Mouse (Mus musculus) hindbrain, postnatal 0 days (tissue): ENCODE results near the gene Gm42791. TPM values are rescaled to one million over a fixed set of nuclear protein-coding genes. Genes with fewer than 3 reads are reported as not detected.
A peak's percentile ranks its signal among the peaks of the same experiment; 100 is the strongest.

Experiments used
- ATAC-seq: fragments of 200-750 bp; cut with Nextera tagmentation; 2 replicates; pipeline ENCODE4 v1.8.0; 2017; ENCODE audit warnings: mild to moderate bottlenecking, moderate TSS enrichment, moderate library complexity
- DNase-seq: peaks from one replicate; pipeline ENCODE4 v3.0.0-alpha.2; 2015; ENCODE audit warnings: low spot score
- H3K27ac ChIP-seq: fragments of 300-500 bp; sonication (generic); 2 replicates; pipeline ENCODE4 v1.5.1; 2014; ENCODE audit warnings: mild to moderate bottlenecking
- H3K27me3 ChIP-seq: fragments of 300-500 bp; sonication (generic); 2 replicates; pipeline ENCODE4 v1.6.1; 2014; ENCODE audit warnings: low read length, mixed read lengths; ENCODE audit not compliant: insufficient read depth
- H3K36me3 ChIP-seq: fragments of 300-500 bp; sonication (generic); 2 replicates; pipeline ENCODE4 v1.6.1; 2014; ENCODE audit warnings: low read length, mixed read lengths; ENCODE audit not compliant: insufficient read depth
- H3K4me1 ChIP-seq: fragments of 300-500 bp; sonication (generic); 2 replicates; pipeline ENCODE4 v1.6.1; 2014; ENCODE audit warnings: antibody characterized with exemption, low read length, mixed read lengths; ENCODE audit not compliant: insufficient read depth
- H3K4me2 ChIP-seq: fragments of 300-500 bp; sonication (generic); 2 replicates; pipeline ENCODE4 v1.6.1; 2014; ENCODE audit warnings: low read depth, mild to moderate bottlenecking, low read length, moderate library complexity, mixed read lengths
- H3K4me3 ChIP-seq: fragments of 300-500 bp; sonication (generic); 2 replicates; pipeline ENCODE4 v1.5.1; 2014; ENCODE audit warnings: low read length
- H3K9ac ChIP-seq: fragments of 300-500 bp; sonication (generic); replicated peaks from 2 replicates; pipeline ENCODE4 v1.6.1; 2014; ENCODE audit warnings: mild to moderate bottlenecking, low read length, moderate library complexity, mixed read lengths
- H3K9me3 ChIP-seq: fragments of 300-500 bp; sonication (generic); 2 replicates; pipeline ENCODE4 v1.6.1; 2016; ENCODE audit warnings: low read length, mixed read lengths
- CTCF ChIP-seq: IDR thresholded peaks from 2 replicates; pipeline ENCODE4 v1.5.1; 2016; ENCODE audit warnings: antibody characterized with exemption, control low read depth, low read depth
- WGBS: fragments of 180-500 bp; shearing (Covaris S2); extraction: QIAGEN DNeasy Blood & Tissue Kit; methylation state at CpG from one replicate; pipeline ENCODE4 v1.1.7; 2014; 5-methylcytosine and 5-hydroxymethylcytosine counted together
- polyA plus RNA-seq: library from polyadenylated mRNA; unstranded; fragments of >200 nt; fragmentation: Nextera tagmentation; extraction: Ambion mirVana; gene quantifications from 2 replicates; pipeline ENCODE4 v1.2.1, GENCODE M21; 2015
- total RNA-seq: library from RNA; depleted of rRNA; stranded (reverse); fragments of >200 nt; gene quantifications from 2 replicates; pipeline ENCODE4 v1.2.3, GENCODE M21; 2014

Gm42791 gene
- total and polyA plus RNA-seq, 2 experiments from 2014 or later = 1.6 TPM; not detected in 1

- TF ChIP-seq CTCF = no peak
- Histone ChIP-seq H3K4me2 (no peak overlapping the region), H3K9me3 (no peaks in the 10 kb centered on the region), H3K4me1 (peaks cover 7% of the 10 kb centered on the region; the same call in 1 of the 2 replicates), H3K27me3 (no peaks in the 10 kb centered on the region), H3K4me3 (no peak overlapping the region), H3K36me3 (no peaks in the 10 kb centered on the region), H3K27ac (no peak overlapping the region), H3K9ac (no peak overlapping the region)
- ATAC-seq (no peak), DNase-seq (no peak)
- WGBS = 96% methylated on average over 11 of the region's 11 CpGs
Observed at GRCm38 (mm10) chr5:148992598-148992997, 2.3 kb downstream of the Gm42791 start.

- Histone ChIP-seq H3K9ac (no peak overlapping the region), H3K4me3 (no peak overlapping the region), H3K4me1 (peaks cover 7% of the 10 kb centered on the region; the same call in 1 of the 2 replicates), H3K4me2 (no peak overlapping the region), H3K27ac (no peak overlapping the region), H3K9me3 (no peaks in the 10 kb centered on the region), H3K27me3 (no peaks in the 10 kb centered on the region), H3K36me3 (no peaks in the 10 kb centered on the region)
- DNase-seq (no peak), ATAC-seq (no peak)
- TF ChIP-seq CTCF = no peak
- 82% methylated on average over 12 of the region's 12 CpGs for WGBS
Observed at GRCm38 (mm10) chr5:148990891-148991311, 4.0 kb downstream of the Gm42791 start.

- H3K36me3 ChIP-seq = no peaks in the 10 kb centered on the region
- H3K4me1 ChIP-seq = peaks cover 3% of the 10 kb centered on the region; the same call in 1 of the 2 replicates
- DNase-seq = no peak
- no peaks in the 10 kb centered on the region for H3K9me3 ChIP-seq
- ATAC-seq = no peak
- peak; percentile 58 for TF ChIP-seq CTCF
- H3K9ac ChIP-seq = no peak overlapping the region
- no peak overlapping the region for H3K27ac ChIP-seq
- no peak overlapping the region for H3K4me3 ChIP-seq
- H3K4me2 ChIP-seq = no peak overlapping the region
- 87% methylated on average over 7 of the region's 7 CpGs for WGBS
- no peaks in the 10 kb centered on the region for H3K27me3 ChIP-seq
Observed at GRCm38 (mm10) chr5:148989480-148989879, 5.5 kb downstream of the Gm42791 start.

- H3K9me3 ChIP-seq = 0 out of 2 replicates have a peak, but pooled peaks cover 2% of the 10 kb centered on the region
- no peaks in the 10 kb centered on the region for H3K4me1 ChIP-seq
- H3K27ac ChIP-seq = no peak overlapping the region
- no peak for ATAC-seq
- TF ChIP-seq CTCF = no peak
- H3K9ac ChIP-seq = no peak overlapping the region
- H3K4me3 ChIP-seq = no peak overlapping the region
- 51% methylated on average over 13 of the region's 13 CpGs for WGBS
- H3K4me2 ChIP-seq = no peak overlapping the region
- no peaks in the 10 kb centered on the region for H3K36me3 ChIP-seq
- H3K27me3 ChIP-seq = no peaks in the 10 kb centered on the region
- DNase-seq = no peak
Observed at GRCm38 (mm10) chr5:148984961-148985360, 10.0 kb downstream of the Gm42791 start.

- 0 out of 2 replicates have a peak, but pooled peaks cover 2% of the 10 kb centered on the region for H3K9me3 ChIP-seq
- no peak for DNase-seq
- no peak; the same call in 1 of the 2 replicates for TF ChIP-seq CTCF
- H3K4me1 ChIP-seq = no peaks in the 10 kb centered on the region
- no peak overlapping the region for H3K4me2 ChIP-seq
- H3K9ac ChIP-seq = no peak overlapping the region
- H3K27ac ChIP-seq = no peak overlapping the region
- no peaks in the 10 kb centered on the region for H3K36me3 ChIP-seq
- H3K27me3 ChIP-seq = no peaks in the 10 kb centered on the region
- ATAC-seq = no peak
- 100% methylated on average over 1 of the region's 1 CpGs for WGBS
- H3K4me3 ChIP-seq = no peak overlapping the region
Observed at GRCm38 (mm10) chr5:148983696-148984095, 11.3 kb downstream of the Gm42791 start.

- WGBS = 75% methylated on average over 12 of the region's 12 CpGs
- no peaks in the 10 kb centered on the region for H3K27me3 ChIP-seq
- TF ChIP-seq CTCF = no peak
- H3K4me2 ChIP-seq = no peak overlapping the region
- no peak for DNase-seq
- no peaks in the 10 kb centered on the region for H3K4me1 ChIP-seq
- H3K4me3 ChIP-seq = no peak overlapping the region
- no peak for ATAC-seq
- H3K36me3 ChIP-seq = no peaks in the 10 kb centered on the region
- no peak overlapping the region for H3K9ac ChIP-seq
- no peak overlapping the region for H3K27ac ChIP-seq
- 0 out of 2 replicates have a peak, but pooled peaks cover 2% of the 10 kb centered on the region for H3K9me3 ChIP-seq
Observed at GRCm38 (mm10) chr5:148983108-148983664, 11.8 kb downstream of the Gm42791 start.

- no peak for TF ChIP-seq CTCF
- WGBS = 77% methylated on average over 7 of the region's 7 CpGs
Observed at GRCm38 (mm10) chr5:148982396-148982795, 12.6 kb downstream of the Gm42791 start.

More at GRCm38 (mm10) chr5:148982396-148982795, 12.6 kb downstream of the Gm42791 start:
- Histone ChIP-seq H3K9ac (no peak overlapping the region), H3K9me3 (0 out of 2 replicates have a peak, but pooled peaks cover 2% of the 10 kb centered on the region), H3K36me3 (no peaks in the 10 kb centered on the region), H3K4me1 (no peaks in the 10 kb centered on the region), H3K27me3 (no peaks in the 10 kb centered on the region), H3K27ac (no peak overlapping the region), H3K4me2 (no peak overlapping the region), H3K4me3 (no peak overlapping the region)
- DNase-seq = no peak
- no peak for ATAC-seq
